Mouse (Mus musculus) heart, embryonic 11.5 days (tissue): Measurements from ENCODE around the gene Kat5. TPM values are rescaled to one million over a fixed set of nuclear protein-coding genes. Genes with fewer than 3 reads are reported as not detected.
A peak's percentile ranks its signal among the peaks of the same experiment; 100 is the strongest.

Source experiments
- ATAC-seq: fragments of 200-750 bp; cut with Nextera tagmentation; replicated peaks from 2 replicates; pipeline ENCODE4 v1.8.0; 2017; ENCODE audit warnings: moderate library complexity; ENCODE audit not compliant: insufficient number of reproducible peaks, low FRiP score, low TSS enrichment
- H3K27ac ChIP-seq: fragments of 300-500 bp; sonication (generic); 2 replicates; pipeline ENCODE4 v1.5.1; 2014; ENCODE audit warnings: mild to moderate bottlenecking, low read depth, low read length
- H3K27me3 ChIP-seq: fragments of 300-500 bp; sonication (generic); 2 replicates; pipeline ENCODE4 v1.6.1; 2014; ENCODE audit warnings: mild to moderate bottlenecking, low read length, mixed read lengths; ENCODE audit not compliant: control insufficient read depth, insufficient read depth
- H3K36me3 ChIP-seq: fragments of 300-500 bp; sonication (generic); 2 replicates; pipeline ENCODE4 v1.6.1; 2014; ENCODE audit warnings: mild to moderate bottlenecking, low read length, moderate library complexity, mixed read lengths; ENCODE audit not compliant: control insufficient read depth, insufficient read depth
- H3K4me1 ChIP-seq: fragments of 300-500 bp; sonication (generic); 2 replicates; pipeline ENCODE4 v1.6.1; 2014; ENCODE audit warnings: low read length; ENCODE audit not compliant: control insufficient read depth, insufficient read depth
- H3K4me2 ChIP-seq: fragments of 300-500 bp; sonication (generic); 2 replicates; pipeline ENCODE4 v1.6.1; 2014; ENCODE audit warnings: mild to moderate bottlenecking, moderate library complexity
- H3K4me3 ChIP-seq: fragments of 300-500 bp; sonication (generic); 2 replicates; pipeline ENCODE4 v1.5.1; 2014; ENCODE audit warnings: low read depth, low read length
- H3K9ac ChIP-seq: fragments of 300-500 bp; sonication (generic); 2 replicates; pipeline ENCODE4 v1.6.1; 2014; ENCODE audit warnings: mild to moderate bottlenecking, low read depth, low read length, moderate library complexity
- H3K9me3 ChIP-seq: fragments of 300-500 bp; sonication (generic); replicated peaks from 2 replicates; pipeline ENCODE4 v1.6.1; 2016; ENCODE audit warnings: low read length; ENCODE audit not compliant: control insufficient read depth
- WGBS: fragments of 180-500 bp; shearing (Covaris S2); extraction: QIAGEN DNeasy Blood & Tissue Kit; methylation state at CpG from one replicate; pipeline ENCODE4 v1.1.7; 2014; ENCODE audit not compliant: insufficient replicate concordance; 5-methylcytosine and 5-hydroxymethylcytosine counted together
- polyA plus RNA-seq: library from polyadenylated mRNA; unstranded; fragments of >200 nt; fragmentation: Nextera tagmentation; extraction: Ambion mirVana; gene quantifications from 2 replicates; pipeline ENCODE4 v1.2.1, GENCODE M21; 2014

Kat5 gene
- polyA plus RNA-seq, 1 experiment from 2014 or later = 23.4 TPM

DNA sequence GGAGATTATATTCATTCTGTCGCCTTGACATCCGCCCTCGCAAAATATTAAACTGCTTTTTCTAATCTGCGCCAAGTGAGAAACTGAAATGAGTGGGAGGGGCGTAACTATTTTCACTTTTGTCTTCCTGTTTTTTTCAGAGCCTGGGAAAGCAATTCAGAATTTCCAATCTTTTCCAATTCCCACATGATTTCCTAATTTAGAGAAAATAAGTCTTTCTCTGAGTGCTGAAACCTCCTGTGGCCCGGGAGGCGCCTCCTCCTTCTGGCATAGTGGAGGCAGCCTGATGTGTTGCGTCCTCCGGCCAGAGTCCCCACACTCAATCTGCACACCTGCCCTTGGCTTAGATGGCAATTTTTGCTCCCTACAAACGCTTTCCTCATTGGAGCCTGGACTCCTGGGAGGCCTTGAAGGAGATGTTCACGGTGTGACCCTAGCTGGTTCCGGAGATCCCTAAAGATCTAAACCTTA, 26.6 kb upstream of the Kat5 start:
- no peaks in the 10 kb centered on the region for H3K27me3 ChIP-seq
- peak overlapping the region; percentile 89 for H3K4me2 ChIP-seq
- 46% methylated on average over 12 of the region's 12 CpGs for WGBS
- peak overlapping the region; percentile 86 for H3K4me3 ChIP-seq
- H3K9ac ChIP-seq = peak overlapping the region; percentile 93
- ATAC-seq = no peak
- H3K36me3 ChIP-seq = peaks cover 4% of the 10 kb centered on the region
- H3K27ac ChIP-seq = peak overlapping the region; percentile 94
- H3K9me3 ChIP-seq = no peaks in the 10 kb centered on the region
- peaks cover 33% of the 10 kb centered on the region for H3K4me1 ChIP-seq

DNA sequence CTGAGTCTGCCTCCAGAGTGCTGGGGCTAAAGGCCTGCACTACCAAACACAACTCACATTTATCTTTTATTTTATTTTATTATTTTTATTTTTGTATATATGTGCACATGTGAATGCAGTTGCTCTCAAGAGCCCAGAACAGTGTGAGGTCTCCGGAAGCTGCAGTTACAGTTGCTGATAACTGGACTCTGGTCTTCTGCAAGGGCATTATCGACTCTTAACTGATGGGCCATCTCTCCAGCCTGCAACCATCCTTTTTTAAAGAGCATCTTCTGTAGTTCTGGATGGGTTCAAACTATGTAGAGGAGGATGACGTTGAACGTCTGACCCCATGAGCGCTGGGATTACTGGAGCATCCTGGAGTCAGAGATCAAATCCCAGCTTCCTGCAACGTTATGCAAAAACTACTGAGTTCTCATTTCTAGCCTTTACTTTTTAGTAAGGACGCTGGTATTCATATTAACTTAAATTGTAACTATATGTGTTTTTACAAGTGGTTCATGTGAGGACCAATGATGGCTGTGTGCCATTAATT, 26.1 kb upstream of the Kat5 start:
- WGBS = 75% methylated on average over 7 of the region's 7 CpGs
- peaks cover 33% of the 10 kb centered on the region for H3K4me1 ChIP-seq
- H3K9ac ChIP-seq = 0 out of 2 replicates have a peak overlapping the region, but pooled peaks have one; percentile 10
- H3K36me3 ChIP-seq = no peaks in the 10 kb centered on the region
- ATAC-seq = no peak
- no peak overlapping the region for H3K4me3 ChIP-seq
- no peaks in the 10 kb centered on the region for H3K9me3 ChIP-seq
- no peak overlapping the region for H3K27ac ChIP-seq
- H3K4me2 ChIP-seq = 0 out of 2 replicates have a peak overlapping the region, but pooled peaks have one; percentile 89
- no peaks in the 10 kb centered on the region for H3K27me3 ChIP-seq

DNA sequence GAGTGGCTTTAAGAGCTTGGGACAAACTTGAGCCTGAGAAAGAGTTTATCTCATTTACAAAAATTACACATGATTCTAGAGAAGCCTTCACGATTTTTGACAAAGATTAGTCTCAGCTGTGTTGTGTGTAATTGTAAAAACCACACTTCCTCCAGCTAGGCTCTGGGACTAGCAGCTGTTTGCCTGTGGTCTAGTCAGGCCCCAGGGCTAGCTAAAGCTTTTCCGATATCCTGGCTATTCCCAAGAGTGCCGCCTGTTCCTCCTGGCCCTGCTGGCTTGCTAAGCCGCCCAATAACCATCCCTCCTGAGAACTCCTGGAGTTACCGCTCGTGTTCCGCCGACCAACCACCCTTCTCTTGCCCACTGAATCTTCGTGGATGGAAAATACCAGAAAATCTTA, 22.1 kb upstream of the Kat5 start:
- H3K27ac ChIP-seq = no peak overlapping the region
- H3K4me1 ChIP-seq = peaks cover 4% of the 10 kb centered on the region; the same call in 1 of the 2 replicates
- 70% methylated on average over 9 of the region's 9 CpGs for WGBS
- H3K9ac ChIP-seq = no peak overlapping the region
- H3K4me2 ChIP-seq = no peak overlapping the region
- no peaks in the 10 kb centered on the region for H3K27me3 ChIP-seq
- H3K36me3 ChIP-seq = no peaks in the 10 kb centered on the region
- no peak for ATAC-seq
- no peak overlapping the region for H3K4me3 ChIP-seq
- no peaks in the 10 kb centered on the region for H3K9me3 ChIP-seq

DNA sequence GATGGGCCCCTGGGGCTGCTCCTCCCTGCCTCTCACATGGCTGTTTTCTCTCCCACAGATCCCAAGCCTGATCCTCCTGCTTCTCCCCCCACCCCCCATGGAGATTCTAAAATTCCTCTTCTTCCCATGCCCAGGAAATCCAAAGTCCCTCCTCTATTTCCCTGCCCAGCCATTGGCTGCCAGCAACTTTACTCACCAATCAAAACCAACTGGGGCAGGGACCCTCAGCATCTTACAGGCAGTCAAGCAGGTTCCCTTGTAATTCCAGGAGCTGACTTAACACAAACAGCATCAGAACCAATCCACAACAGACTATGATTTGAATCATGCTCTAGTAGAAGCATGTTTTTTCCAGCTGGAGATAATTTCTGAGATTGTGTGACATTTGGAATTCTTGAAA, 19.9 kb upstream of the Kat5 start:
- Histone ChIP-seq H3K9me3 (no peaks in the 10 kb centered on the region), H3K4me2 (no peak overlapping the region), H3K27ac (no peak overlapping the region), H3K36me3 (no peaks in the 10 kb centered on the region), H3K4me3 (no peak overlapping the region), H3K9ac (no peak overlapping the region), H3K4me1 (no peaks in the 10 kb centered on the region), H3K27me3 (no peaks in the 10 kb centered on the region)
- ATAC-seq = no peak

DNA sequence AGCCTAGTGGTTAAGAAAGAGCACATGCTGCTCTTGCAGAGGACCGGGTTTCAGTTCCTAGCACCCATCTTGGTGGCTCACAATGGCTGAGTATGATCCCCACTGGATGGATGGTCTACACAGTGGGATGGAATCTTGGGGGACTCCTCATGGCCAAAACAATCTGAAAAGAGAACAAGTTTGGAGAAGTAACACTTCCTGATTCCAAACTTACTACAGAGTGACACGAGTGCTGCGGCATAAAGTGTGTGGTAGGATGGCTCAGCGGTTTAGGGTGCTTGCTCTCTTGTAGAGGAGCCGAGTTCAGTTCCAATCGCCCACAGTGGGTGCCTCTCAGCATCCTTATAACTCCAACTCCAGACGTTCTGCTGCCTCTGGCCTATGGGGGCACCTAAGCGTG, 15.3 kb upstream of the Kat5 start:
- H3K4me3 ChIP-seq = no peak overlapping the region
- H3K9ac ChIP-seq = no peak overlapping the region
- no peaks in the 10 kb centered on the region for H3K9me3 ChIP-seq
- H3K4me1 ChIP-seq = no peaks in the 10 kb centered on the region
- H3K27me3 ChIP-seq = no peaks in the 10 kb centered on the region
- H3K36me3 ChIP-seq = no peaks in the 10 kb centered on the region
- H3K4me2 ChIP-seq = no peak overlapping the region
- H3K27ac ChIP-seq = no peak overlapping the region
- 80% methylated on average over 8 of the region's 8 CpGs for WGBS
- ATAC-seq = no peak

DNA sequence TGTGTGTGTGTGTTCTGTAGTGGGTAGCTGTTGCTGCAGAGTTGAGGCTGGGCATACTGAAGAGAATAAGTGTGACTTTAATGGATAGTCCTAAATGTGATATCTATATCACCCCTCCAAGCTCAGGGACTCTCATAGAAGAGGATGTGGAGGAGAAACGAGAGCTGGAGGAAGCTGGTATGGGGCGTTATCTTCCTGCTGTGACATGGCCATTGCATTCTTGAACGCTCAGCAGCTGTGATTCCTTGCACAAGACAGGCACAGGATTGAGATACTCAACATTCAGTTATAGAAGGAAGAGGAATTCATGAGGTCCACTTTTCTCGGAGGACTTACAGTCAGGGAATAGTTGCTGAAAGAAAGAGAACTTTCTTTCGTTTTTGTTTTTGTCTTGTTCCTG, 11.8 kb upstream of the Kat5 start:
- no peak for ATAC-seq
- Histone ChIP-seq H3K36me3 (no peaks in the 10 kb centered on the region), H3K27ac (no peak overlapping the region), H3K27me3 (no peaks in the 10 kb centered on the region; the same call in 1 of the 2 replicates), H3K4me1 (no peaks in the 10 kb centered on the region), H3K9me3 (no peaks in the 10 kb centered on the region), H3K9ac (no peak overlapping the region), H3K4me2 (no peak overlapping the region), H3K4me3 (no peak overlapping the region)
- whole genome bisulfite sequencing = 61% methylated on average over 5 of the region's 5 CpGs

DNA sequence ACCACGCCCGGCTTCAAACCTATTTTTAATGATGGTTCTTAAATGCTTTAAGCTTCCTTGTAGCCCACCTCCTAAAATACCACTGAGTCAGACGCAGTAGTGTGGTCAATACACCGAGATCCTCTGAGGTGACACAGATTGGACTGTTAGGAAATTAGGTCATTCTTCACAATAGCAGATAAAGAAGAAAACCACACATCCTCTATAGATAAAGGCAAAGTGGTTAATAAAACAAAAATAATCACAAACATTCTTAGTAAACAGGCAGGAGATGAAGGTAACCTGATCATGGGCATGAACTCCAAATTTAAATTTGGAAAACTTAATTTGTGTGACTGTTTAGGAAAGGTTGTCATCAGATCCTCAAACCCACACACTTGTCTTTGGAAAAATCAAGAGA, 10.0 kb upstream of the Kat5 start:
- no peak overlapping the region for H3K4me3 ChIP-seq
- no peaks in the 10 kb centered on the region for H3K36me3 ChIP-seq
- 73% methylated on average over 4 of the region's 4 CpGs for WGBS
- H3K4me1 ChIP-seq = no peaks in the 10 kb centered on the region
- no peak overlapping the region for H3K9ac ChIP-seq
- no peak overlapping the region for H3K4me2 ChIP-seq
- H3K9me3 ChIP-seq = no peaks in the 10 kb centered on the region
- no peak for ATAC-seq
- no peak overlapping the region for H3K27ac ChIP-seq
- no peaks in the 10 kb centered on the region; the same call in 1 of the 2 replicates for H3K27me3 ChIP-seq

DNA sequence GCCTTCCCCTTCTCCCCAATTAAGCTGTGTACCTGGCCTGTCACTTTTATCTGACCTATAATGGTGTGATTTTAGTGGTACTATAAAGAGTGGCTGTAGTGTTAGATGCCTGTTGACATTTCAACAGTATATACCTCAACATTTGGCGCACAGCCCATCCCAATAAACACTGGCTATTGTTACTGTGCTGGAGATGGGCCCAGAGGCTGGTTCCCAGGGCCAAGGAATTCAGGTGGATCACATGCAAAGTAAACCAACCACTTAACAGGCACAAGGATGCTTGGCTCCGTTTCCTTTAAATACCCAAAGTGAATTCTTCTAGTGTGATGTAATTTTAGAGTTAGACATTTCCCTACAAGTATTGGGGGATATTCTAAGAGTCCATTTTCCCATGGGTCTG, 4.9 kb upstream of the Kat5 start:
- H3K9ac ChIP-seq = no peak overlapping the region
- H3K27me3 ChIP-seq = no peaks in the 10 kb centered on the region; the same call in 1 of the 2 replicates
- H3K4me1 ChIP-seq = peaks cover 5% of the 10 kb centered on the region; the same call in 1 of the 2 replicates
- no peaks in the 10 kb centered on the region for H3K36me3 ChIP-seq
- ATAC-seq = no peak
- no peak overlapping the region for H3K4me3 ChIP-seq
- H3K27ac ChIP-seq = no peak overlapping the region
- H3K4me2 ChIP-seq = no peak overlapping the region
- 60% methylated on average over 2 of the region's 2 CpGs for WGBS
- H3K9me3 ChIP-seq = no peaks in the 10 kb centered on the region

DNA sequence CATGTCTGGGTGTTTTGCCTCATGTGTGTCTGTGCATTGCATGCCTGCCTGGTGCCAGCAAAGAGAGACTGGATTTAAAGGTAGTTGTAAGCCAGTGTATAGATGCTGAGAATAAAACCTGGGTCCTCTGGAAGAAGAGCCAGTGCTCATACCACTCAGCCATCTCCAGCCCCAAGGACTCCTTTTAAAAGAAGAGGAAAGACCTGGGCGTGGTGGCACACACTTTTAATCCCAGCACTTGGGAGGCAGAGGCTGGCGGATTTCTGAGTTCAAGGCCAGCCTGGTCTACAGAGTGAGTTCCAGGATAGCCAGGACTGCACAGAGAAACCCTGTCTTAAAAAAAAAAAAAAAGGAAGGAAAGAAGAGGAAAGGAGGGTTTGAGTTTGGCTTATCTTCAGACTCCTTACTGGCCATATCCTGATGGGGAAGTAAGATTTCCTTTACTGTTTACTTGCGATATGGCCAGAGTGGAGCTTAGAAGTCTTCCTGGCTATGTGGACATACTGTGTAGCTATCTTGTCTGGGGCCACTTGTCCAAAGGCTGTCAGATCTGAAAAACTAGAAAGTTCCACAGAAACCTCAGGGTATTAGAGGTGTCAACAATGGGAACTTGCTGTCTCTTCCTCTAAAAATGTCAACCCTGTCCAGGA, 2.9 kb upstream of the Kat5 start:
- H3K4me2 ChIP-seq = no peak overlapping the region
- no peaks in the 10 kb centered on the region for H3K36me3 ChIP-seq
- 60% methylated on average over 3 of the region's 3 CpGs for WGBS
- no peak overlapping the region for H3K9ac ChIP-seq
- H3K9me3 ChIP-seq = no peaks in the 10 kb centered on the region
- peaks cover 11% of the 10 kb centered on the region for H3K4me1 ChIP-seq
- no peaks in the 10 kb centered on the region for H3K27me3 ChIP-seq
- no peak overlapping the region for H3K4me3 ChIP-seq
- ATAC-seq = no peak
- H3K27ac ChIP-seq = no peak overlapping the region
